Mouse (Mus musculus): Measurements from ENCODE around the gene Sp6.

- TF ChIP-seq CTCF (IDR thresholded peaks at IDR 0.05; ENCODE audit: low read depth, low read length), result no peak
- TF ChIP-seq POLR2A (IDR thresholded peaks at IDR 0.05; ENCODE audit: insufficient read depth, low read length), result no peak
- TF ChIP-seq EP300 (IDR thresholded peaks at IDR 0.05; ENCODE audit: insufficient read depth, low read depth, low read length), result no peak
These were observed 36.9 kb upstream of the Sp6 start for GRCm38 (mm10) chr11:96976379-96976687.
